In genomic region chr3:96269511-96270474, GRCm38 (mm10) we compare ENCODE assay signal across 8 mouse cellular contexts. TPM values are rescaled to one million over a fixed set of nuclear protein-coding genes. Genes with fewer than 3 reads are reported as not detected.
DNase-seq lines count a peak whose midpoint lies in the region; ATAC-seq and TF ChIP-seq lines count a peak whose summit lies in the region.

Gene Hist2h2bb (plus strand): TSS chr3:96269752.

- peak; percentile 68 for DNase-seq in gastrocnemius, postnatal 10 days
- peak; percentile 98 for DNase-seq in induced T-regulatory cell, adult 2 months (ENCODE audit: low read depth)
- peak; percentile 95 to 97 for DNase-seq in left cerebral cortex, adult 9 months (ENCODE audit: low spot score in 2 of 2)
- DNase-seq in right cerebral cortex, postnatal 14 days: peak; percentile 75
- peak; percentile 85 to 90 for DNase-seq in urinary bladder, postnatal 36 days (ENCODE audit: low spot score in 2 of 2)

- ATAC-seq in activated CD4-positive, CD25-positive, alpha-beta regulatory T cell, adult 4 months: peak; percentile 86
- peak; percentile 81 for ATAC-seq in megakaryocyte progenitor cell, adult 5-6 weeks (replicated peaks; ENCODE audit: poor library complexity)

- peak within 1 kb of the TSS; percentile 72 for H3K4me3 ChIP-seq in cortical plate, adult 2 months (ENCODE audit: insufficient read depth, low read length)

- TF ChIP-seq POLR2A in cortical plate, adult 2 months (IDR thresholded peaks at IDR 0.05; ENCODE audit: extremely low read depth, insufficient read depth, low read length): peak; percentile 100

- TF ChIP-seq CTCF in cortical plate, adult 2 months (IDR thresholded peaks at IDR 0.05; ENCODE audit: extremely low read depth, insufficient read depth, low read length): no peak

- peak within 1 kb of the TSS; percentile 95 for H3K27ac ChIP-seq in cortical plate, adult 2 months (ENCODE audit: insufficient read depth, low read length)

- H3K4me1 ChIP-seq in cortical plate, adult 2 months (ENCODE audit: control insufficient read depth, insufficient read depth, low read length): peaks cover 3% of the 10 kb centered on the region; the same call in 1 of the 2 replicates

RNA-seq across cellular contexts. Expression of gene Hist2h2bb, which starts in this region (rescaled TPM):
- polyA plus RNA-seq in activated CD4-positive, CD25-positive, alpha-beta regulatory T cell, adult 4 months (2017; shearing (Covaris generic)): 10 to 100 TPM in 1 of 2 experiments, 1 to 10 TPM in 1; 5.2 to 11.1 TPM
- 3.7 and 6.7 TPM in 2 replicates for polyA plus RNA-seq in cortical plate, adult 2 months (2012; rRNA removed)
- total RNA-seq in gastrocnemius, postnatal 10 days (2021): 100 to 1,000 TPM; 371 to 420 TPM
- 1,111 and 1,146 TPM in 2 replicates for total RNA-seq in megakaryocyte progenitor cell, adult 5-6 weeks (2015)
- total RNA-seq in megakaryocyte progenitor cell, adult 5-6 weeks (2017): 9,134 and 9,995 TPM in 2 replicates

Comparison
In these comparisons a context has a peak if more than half of its experiments do, and no peak if none do; other contexts are left out.
1. Peak in every context shown above with its lines: DNase-seq, ATAC-seq, H3K4me3 ChIP-seq and H3K27ac ChIP-seq.